Mouse (Mus musculus) MEL (cell line): Measurements from ENCODE around the gene Lefty1.

Experiments used
- CTCF ChIP-seq, 3 experiments: IDR thresholded peaks in 2 of 3; conservative IDR thresholded peaks in 1 of 3; 2 replicates each; pipeline ENCODE4 v1.5.1; 2011 to 2012; ENCODE audit warnings: low read length in 3 of 3, low read depth in 2 of 3, mild to moderate bottlenecking in 2 of 3, improper control_type of control experiment in 1 of 3, inconsistent platforms in 1 of 3, mixed read lengths in 1 of 3, moderate library complexity in 1 of 3; ENCODE audit not compliant: control insufficient read depth in 1 of 3, insufficient read depth in 1 of 3, poor library complexity in 1 of 3, severe bottlenecking in 1 of 3
- E2F4 ChIP-seq: IDR thresholded peaks from 2 replicates; pipeline ENCODE4 v1.6.1; 2011; ENCODE audit warnings: low read depth, low read length, improper control_type of control experiment, borderline replicate concordance
- HCFC1 ChIP-seq: IDR thresholded peaks from 2 replicates; pipeline ENCODE4 v1.6.1; 2012; ENCODE audit warnings: low read depth, mild to moderate bottlenecking, inconsistent platforms, low read length, improper control_type of control experiment, moderate library complexity
- KAT2A ChIP-seq: conservative IDR thresholded peaks from 2 replicates; pipeline ENCODE4 v1.6.1; 2012; ENCODE audit warnings: low read depth, low read length, improper control_type of control experiment, inconsistent platforms
- MYC ChIP-seq: IDR thresholded peaks from 2 replicates; pipeline ENCODE4 v1.6.1; 2011; ENCODE audit warnings: low read depth, mild to moderate bottlenecking, low read length, improper control_type of control experiment, moderate library complexity
- NRF1 ChIP-seq: IDR thresholded peaks from 2 replicates; pipeline ENCODE4 v1.6.1; 2014; ENCODE audit warnings: low read depth, mild to moderate bottlenecking, inconsistent platforms, low read length, improper control_type of control experiment, moderate library complexity; ENCODE audit not compliant: poor library complexity, insufficient read depth, severe bottlenecking
- SIN3A ChIP-seq: IDR thresholded peaks from 2 replicates; pipeline ENCODE4 v1.6.1; 2012; ENCODE audit warnings: low read length, improper control_type of control experiment, inconsistent platforms
- SMC3 ChIP-seq: IDR thresholded peaks from 2 replicates; pipeline ENCODE4 v1.6.1; 2011; ENCODE audit warnings: low read depth, low read length, improper control_type of control experiment
- TAL1 ChIP-seq: IDR thresholded peaks from 2 replicates; pipeline ENCODE4 v1.6.1; 2012; ENCODE audit warnings: mild to moderate bottlenecking, inconsistent platforms, low read length, moderate library complexity, mixed read lengths
- TBP ChIP-seq: IDR thresholded peaks from 2 replicates; pipeline ENCODE4 v1.8.0; 2011; ENCODE audit warnings: low read depth, low read length, improper control_type of control experiment
- ZNF384 ChIP-seq: IDR thresholded peaks from 2 replicates; pipeline ENCODE4 v1.6.1; 2012; ENCODE audit warnings: low read depth, mild to moderate bottlenecking, inconsistent platforms, low read length, improper control_type of control experiment

GRCm38 (mm10) chr1:180945001-180945980 lies 10.5 kb downstream of the Lefty1 start:
- TF ChIP-seq SMC3 (no peak), HCFC1 (no peak), MYC (no peak), E2F4 (no peak), NRF1 (no peak), SIN3A (no peak), TAL1 (no peak), CTCF (IDR thresholded peaks at IDR 0.05 in 2 of 3, conservative IDR thresholded peaks at IDR 0.05 in 1 of 3; ENCODE audit: control insufficient read depth in 1 of 3, insufficient read depth in 1 of 3, low read depth in 2 of 3, low read length in 3 of 3, poor library complexity in 1 of 3, severe bottlenecking in 1 of 3) (no peak), KAT2A (no peak), TBP (no peak), ZNF384 (no peak)
